Mouse (Mus musculus) brain, adult 2 months (tissue): ENCODE measurements at regions not wholly inside any gene's neighbourhood (a gene's known extent, or its start where the extent isn't known, plus 50 kb on each side); places are given as distances from the start of the nearest gene placed in this dataset.

Source experiments
- DNase-seq: peaks from one replicate; pipeline ENCODE4 v3.0.0; 2011; ENCODE audit warnings: low read depth, low spot score

GRCm38 (mm10) chr13:14898495-14898894 is 268.5 kb downstream of the AW209491 start:
- peak; percentile 72 for DNase-seq

- peak; percentile 7 for DNase-seq
These were observed 300.3 kb downstream of the AW209491 start for GRCm38 (mm10) chr13:14930137-14930785.

GRCm38 (mm10) chr13:14966187-14966726 is 336.3 kb downstream of the AW209491 start:
- peak; percentile 2 for DNase-seq

- DNase-seq, result no peak
These were observed 372.7 kb downstream of the AW209491 start for GRCm38 (mm10) chr13:15002700-15003099.

GRCm38 (mm10) chr13:15011638-15012037 is 381.7 kb downstream of the AW209491 start:
- DNase-seq, result no peak

GRCm38 (mm10) chr13:15018811-15019745 is 389.1 kb downstream of the AW209491 start:
- DNase-seq, result peak; percentile 8

- DNase-seq, result no peak
These were observed 396.6 kb downstream of the AW209491 start for GRCm38 (mm10) chr13:15026601-15027000.

- DNase-seq, result peak; percentile 27
These were observed 410.2 kb upstream of the Gli3 start for GRCm38 (mm10) chr13:15052667-15053375.

GRCm38 (mm10) chr13:15054705-15055104 is 408.3 kb upstream of the Gli3 start:
- no peak for DNase-seq

GRCm38 (mm10) chr13:15078635-15079094 is 384.4 kb upstream of the Gli3 start:
- peak; percentile 13 for DNase-seq

- no peak for DNase-seq
These were observed 383.9 kb upstream of the Gli3 start for GRCm38 (mm10) chr13:15079148-15079547.

- peak; percentile 22 for DNase-seq
These were observed 380.6 kb upstream of the Gli3 start for GRCm38 (mm10) chr13:15082255-15082932.

- DNase-seq, result no peak
These were observed 368.2 kb upstream of the Gli3 start for GRCm38 (mm10) chr13:15094836-15095235.

GRCm38 (mm10) chr13:15107753-15108305 is 355.2 kb upstream of the Gli3 start:
- DNase-seq, result no peak

- DNase-seq, result peak; percentile 32
These were observed 349.7 kb upstream of the Gli3 start for GRCm38 (mm10) chr13:15113383-15113782.

- peak; percentile 65 for DNase-seq
These were observed 332.8 kb upstream of the Gli3 start for GRCm38 (mm10) chr13:15130249-15130648.

- DNase-seq, result no peak
These were observed 316.9 kb upstream of the Gli3 start for GRCm38 (mm10) chr13:15146167-15146566.

GRCm38 (mm10) chr13:15180898-15181297 is 282.1 kb upstream of the Gli3 start:
- no peak for DNase-seq

- DNase-seq, result no peak
These were observed 251.2 kb upstream of the Gli3 start for GRCm38 (mm10) chr13:15211635-15212352.

GRCm38 (mm10) chr13:15212353-15212850 is 250.6 kb upstream of the Gli3 start:
- peak; percentile 28 for DNase-seq
